Mouse (Mus musculus): ENCODE measurements around the gene Col4a2.

GRCm38 (mm10) chr8:11445790-11446189, 133.2 kb downstream of the Col4a2 start:
- TF ChIP-seq CTCF (IDR thresholded peaks at IDR 0.05; ENCODE audit: extremely low read depth, insufficient read depth, insufficient read length, insufficient replicate concordance) = no peak
- TF ChIP-seq POLR2A (IDR thresholded peaks at IDR 0.05; ENCODE audit: low read depth, low read length) = no peak
